Mouse (Mus musculus) C2C12 (cell line): ENCODE results near the gene Lhx8. TPM values are rescaled to one million over a fixed set of nuclear protein-coding genes. Genes with fewer than 3 reads are reported as not detected.

ENCODE experiments used
- H3K27me3 ChIP-seq: one replicate; pipeline ENCODE4 v1.6.1; 2011; ENCODE audit not compliant: control insufficient read depth, insufficient read depth, insufficient read length
- H3K36me3 ChIP-seq: one replicate; pipeline ENCODE4 v1.6.1; 2011; ENCODE audit not compliant: control insufficient read depth, insufficient read depth
- H3K4me3 ChIP-seq: one replicate; pipeline ENCODE4 v1.5.1; 2011; ENCODE audit warnings: mild to moderate bottlenecking, control low read depth; ENCODE audit not compliant: poor library complexity, insufficient read depth, severe bottlenecking
- H3K79me2 ChIP-seq: one replicate; pipeline ENCODE4 v1.6.1; 2011; ENCODE audit not compliant: control insufficient read depth, insufficient read depth
- H3K79me3 ChIP-seq: one replicate; pipeline ENCODE4 v1.6.1; 2011; ENCODE audit warnings: low read depth, control low read depth
- H3ac ChIP-seq: one replicate; pipeline ENCODE3; 2011; ENCODE audit warnings: low read depth; ENCODE audit not compliant: control insufficient read depth, insufficient read length
- CEBPB ChIP-seq: IDR thresholded peaks from one replicate; pipeline ENCODE4 v1.6.1; 2011; ENCODE audit warnings: low read depth, mild to moderate bottlenecking, control low read depth, moderate library complexity
- CTCF ChIP-seq: IDR thresholded peaks from one replicate; pipeline ENCODE4 v1.5.1; 2011; ENCODE audit not compliant: control insufficient read depth, insufficient read depth, insufficient read length
- FOSL1 ChIP-seq: IDR thresholded peaks from one replicate; pipeline ENCODE4 v1.8.0; 2011; ENCODE audit warnings: mild to moderate bottlenecking, low read length; ENCODE audit not compliant: poor library complexity, insufficient read depth, severe bottlenecking
- MAX ChIP-seq: IDR thresholded peaks from one replicate; pipeline ENCODE4 v1.6.1; 2011; ENCODE audit warnings: mild to moderate bottlenecking, control low read depth
- MYOD1 ChIP-seq: IDR thresholded peaks from one replicate; pipeline ENCODE4 v1.6.1; 2011; ENCODE audit warnings: low read depth; ENCODE audit not compliant: control insufficient read depth, insufficient read length
- MYOG ChIP-seq: IDR thresholded peaks from one replicate; pipeline ENCODE4 v1.6.1; 2011; ENCODE audit not compliant: control insufficient read depth, insufficient read length; ENCODE audit errors: extremely low read depth
- USF1 ChIP-seq: IDR thresholded peaks from one replicate; pipeline ENCODE4 v1.6.1; 2011; ENCODE audit warnings: low read depth, mild to moderate bottlenecking, control low read depth, moderate library complexity
- polyA plus RNA-seq: library from polyadenylated mRNA; unstranded; fragments of >200 nt; fragmentation: generic; extraction: Trizol; gene quantifications from one replicate; pipeline ENCODE4 v1.2.1, GENCODE M21; 2012; ENCODE audit warnings: missing spikeins

The Lhx8 gene
- polyA plus RNA-seq, 1 experiment = not detected

DNA sequence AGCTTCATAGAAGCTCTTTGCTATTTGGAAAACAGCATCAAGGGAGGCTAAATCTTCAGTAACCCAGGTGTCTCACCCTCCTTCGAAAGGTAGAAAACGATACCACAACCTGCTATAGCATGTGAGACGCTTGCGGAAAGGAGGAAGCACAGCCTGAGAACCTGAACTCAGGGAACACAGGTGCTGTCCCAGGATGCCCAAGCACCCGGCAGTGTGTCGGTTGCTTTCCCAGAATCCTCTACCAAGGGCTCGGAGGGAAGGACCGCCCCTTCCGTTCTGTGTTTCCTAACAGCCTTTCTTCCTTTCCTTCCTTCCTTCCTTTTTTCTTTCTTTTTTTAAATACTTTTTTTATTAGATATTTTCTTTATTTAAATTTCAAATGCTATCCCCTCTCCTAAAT lies 30.5 kb downstream of the Lhx8 start:
- Histone ChIP-seq H3K27me3 (no peaks in the 10 kb centered on the region), H3K79me2 (no peaks in the 10 kb centered on the region), H3K36me3 (no peaks in the 10 kb centered on the region), H3K4me3 (no peak overlapping the region), H3K79me3 (no peaks in the 10 kb centered on the region), H3ac (no peak overlapping the region)
- no peak for TF ChIP-seq MYOD1
- TF ChIP-seq CTCF = no peak
- TF ChIP-seq MAX = no peak
- no peak for TF ChIP-seq CEBPB

DNA sequence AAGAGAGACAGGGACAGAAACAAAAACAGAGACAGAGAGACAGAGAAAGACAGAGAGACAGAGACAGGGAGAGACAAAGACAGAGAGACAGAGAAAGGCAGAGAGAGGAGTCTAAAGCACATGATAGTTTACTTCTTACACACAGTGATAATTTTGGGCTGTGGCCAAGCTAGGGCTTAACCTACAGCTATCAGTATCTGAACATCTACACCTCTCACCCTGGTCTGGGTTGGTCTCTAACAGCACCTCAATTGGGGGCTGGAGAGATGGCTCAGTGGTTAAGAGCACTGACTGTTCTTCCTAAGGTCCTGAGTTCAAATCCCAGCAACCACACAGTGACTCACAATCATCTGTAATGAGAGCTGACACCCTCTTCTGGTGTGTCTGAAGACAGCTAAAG lies 32.0 kb downstream of the Lhx8 start:
- H3K4me3 ChIP-seq = no peak overlapping the region
- TF ChIP-seq CTCF (no peak), MYOD1 (no peak), MYOG (no peak), CEBPB (no peak), FOSL1 (no peak), MAX (no peak), USF1 (no peak)
- no peak overlapping the region for H3ac ChIP-seq
- H3K79me2 ChIP-seq = no peaks in the 10 kb centered on the region
- no peaks in the 10 kb centered on the region for H3K79me3 ChIP-seq
- H3K36me3 ChIP-seq = no peaks in the 10 kb centered on the region
- H3K27me3 ChIP-seq = no peaks in the 10 kb centered on the region

DNA sequence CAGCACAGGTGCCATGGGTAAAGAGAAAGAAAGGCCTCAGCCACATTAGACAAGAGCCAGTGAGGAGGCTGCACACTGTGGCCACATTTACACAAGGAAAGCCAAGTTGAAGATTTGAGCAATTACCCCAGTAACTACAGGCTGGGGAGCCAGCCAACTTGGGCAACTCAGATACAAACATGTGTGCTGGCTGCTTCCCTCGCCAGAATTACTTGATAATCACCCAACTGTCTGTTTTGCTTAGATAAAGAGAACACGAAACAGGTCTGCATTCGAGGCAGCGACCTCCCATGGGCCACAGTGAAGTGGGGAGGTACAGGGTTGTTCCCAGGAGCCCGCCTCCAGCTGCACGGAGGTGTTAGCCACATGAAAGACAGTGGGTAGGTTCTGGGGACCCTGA lies 33.0 kb downstream of the Lhx8 start:
- Histone ChIP-seq H3K4me3 (no peak overlapping the region), H3K79me3 (no peaks in the 10 kb centered on the region), H3K36me3 (no peaks in the 10 kb centered on the region), H3ac (no peak overlapping the region), H3K27me3 (no peaks in the 10 kb centered on the region), H3K79me2 (no peaks in the 10 kb centered on the region)
- no peak for TF ChIP-seq USF1
- no peak for TF ChIP-seq MAX
- no peak for TF ChIP-seq CEBPB
- no peak for TF ChIP-seq MYOG
- TF ChIP-seq CTCF = no peak
- no peak for TF ChIP-seq MYOD1
- TF ChIP-seq FOSL1 = no peak

GRCm38 (mm10) chr3:154294924-154295834 lies 35.3 kb downstream of the Lhx8 start:
- no peaks in the 10 kb centered on the region for H3K79me3 ChIP-seq
- H3K4me3 ChIP-seq = no peak overlapping the region
- TF ChIP-seq MYOD1 = no peak
- TF ChIP-seq MYOG = no peak
- TF ChIP-seq CTCF = no peak
- TF ChIP-seq FOSL1 = no peak
- no peak for TF ChIP-seq USF1
- no peak for TF ChIP-seq CEBPB
- no peak for TF ChIP-seq MAX
- no peak overlapping the region for H3ac ChIP-seq
- no peaks in the 10 kb centered on the region for H3K79me2 ChIP-seq
- no peaks in the 10 kb centered on the region for H3K36me3 ChIP-seq
- H3K27me3 ChIP-seq = no peaks in the 10 kb centered on the region

DNA sequence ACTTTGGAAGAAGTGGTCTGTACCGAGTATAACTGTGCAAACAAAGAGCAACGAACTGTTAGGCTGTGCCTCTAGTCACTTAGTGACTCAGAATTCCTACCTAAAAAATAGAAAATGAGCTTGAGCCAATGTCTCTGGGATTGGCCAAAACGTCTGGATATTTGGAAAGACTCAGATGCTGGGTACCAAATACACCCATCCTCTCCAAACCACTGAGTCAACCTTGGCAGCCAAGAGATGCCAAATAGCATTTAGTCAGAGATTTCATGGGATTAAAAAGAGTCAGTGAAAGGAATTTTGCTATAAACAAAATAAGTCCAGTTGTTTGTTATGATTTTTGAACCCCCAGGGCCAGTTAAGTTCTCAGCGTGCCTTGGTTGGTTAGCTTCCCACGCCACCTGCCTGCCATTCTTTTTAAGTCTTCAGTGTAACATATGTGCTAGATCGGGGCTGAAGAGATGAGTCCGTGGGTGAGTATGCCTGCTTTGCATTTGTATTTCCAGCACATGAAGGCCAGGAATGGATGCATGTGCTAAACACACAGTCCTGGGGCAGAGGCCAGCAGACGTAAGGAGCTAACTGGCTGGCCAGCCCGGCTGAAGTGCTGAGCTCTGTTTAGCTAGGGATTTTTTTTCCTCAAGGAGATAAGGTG lies 36.5 kb downstream of the Lhx8 start:
- H3K27me3 ChIP-seq = no peaks in the 10 kb centered on the region
- H3K79me2 ChIP-seq = no peaks in the 10 kb centered on the region
- no peak overlapping the region for H3ac ChIP-seq
- H3K79me3 ChIP-seq = no peaks in the 10 kb centered on the region
- no peaks in the 10 kb centered on the region for H3K36me3 ChIP-seq
- TF ChIP-seq CTCF (no peak), MAX (no peak), MYOG (no peak), FOSL1 (no peak), MYOD1 (no peak), USF1 (no peak), CEBPB (no peak)
- H3K4me3 ChIP-seq = no peak overlapping the region

GRCm38 (mm10) chr3:154292126-154292525 lies 38.3 kb downstream of the Lhx8 start:
- Histone ChIP-seq H3K79me2 (no peaks in the 10 kb centered on the region), H3ac (no peak overlapping the region), H3K79me3 (no peaks in the 10 kb centered on the region), H3K4me3 (no peak overlapping the region), H3K27me3 (no peaks in the 10 kb centered on the region), H3K36me3 (no peaks in the 10 kb centered on the region)
- TF ChIP-seq CEBPB = no peak
- TF ChIP-seq MAX = no peak
- TF ChIP-seq USF1 = no peak
- no peak for TF ChIP-seq FOSL1
- TF ChIP-seq CTCF = no peak
- no peak for TF ChIP-seq MYOG
- no peak for TF ChIP-seq MYOD1
